Mouse (Mus musculus): ENCODE results near the gene Trmt10a. TPM values are rescaled to one million over a fixed set of nuclear protein-coding genes. Genes with fewer than 3 reads are reported as not detected.

Gene Trmt10a
- total RNA-seq, 4 experiments from 2014 or later: 2.9 to 9.7 (median 4.0) TPM

DNA sequence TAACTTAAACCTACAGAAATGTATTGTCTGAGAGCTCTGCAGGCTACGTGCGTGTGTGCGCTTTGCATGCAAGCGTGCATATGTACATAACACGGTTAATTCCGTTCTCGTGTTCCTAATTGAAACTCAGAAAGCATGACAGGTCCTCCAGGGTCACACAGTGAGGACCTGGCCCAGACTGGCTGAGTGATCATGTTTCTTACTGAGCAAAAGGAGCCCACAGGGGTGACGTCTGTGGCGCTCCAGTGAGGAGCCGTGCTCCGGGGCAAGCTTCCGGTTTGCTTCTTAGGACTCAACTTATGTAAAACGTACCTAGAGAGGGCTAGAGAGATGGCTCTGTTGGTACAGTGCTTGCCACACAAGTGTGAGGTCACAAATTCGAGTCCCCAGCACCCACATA, 53.8 kb downstream of the Trmt10a start:
- DNase-seq (ENCODE audit: low spot score in 2 of 2): no peak

DNA sequence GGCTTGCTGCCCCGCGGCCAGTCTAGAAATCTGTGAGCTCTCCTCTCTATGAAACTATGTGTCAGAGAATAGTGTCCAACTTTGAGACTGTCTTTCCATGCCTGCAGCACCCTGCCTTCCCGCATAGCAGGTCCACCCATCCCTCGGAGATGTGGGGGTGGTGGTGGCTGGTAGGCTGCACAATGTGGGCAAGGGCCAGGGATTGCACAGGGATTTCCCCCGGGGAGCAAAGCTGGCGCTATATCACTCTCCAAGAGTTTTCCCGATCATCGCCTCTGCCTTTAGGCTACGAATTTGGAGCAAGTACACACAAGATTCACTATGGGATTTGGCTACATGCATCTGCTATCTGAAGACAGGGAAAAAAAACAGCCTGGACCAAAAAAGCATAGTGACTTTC, 54.3 kb downstream of the Trmt10a start:
- DNase-seq (ENCODE audit: low spot score in 2 of 2): no peak

DNA sequence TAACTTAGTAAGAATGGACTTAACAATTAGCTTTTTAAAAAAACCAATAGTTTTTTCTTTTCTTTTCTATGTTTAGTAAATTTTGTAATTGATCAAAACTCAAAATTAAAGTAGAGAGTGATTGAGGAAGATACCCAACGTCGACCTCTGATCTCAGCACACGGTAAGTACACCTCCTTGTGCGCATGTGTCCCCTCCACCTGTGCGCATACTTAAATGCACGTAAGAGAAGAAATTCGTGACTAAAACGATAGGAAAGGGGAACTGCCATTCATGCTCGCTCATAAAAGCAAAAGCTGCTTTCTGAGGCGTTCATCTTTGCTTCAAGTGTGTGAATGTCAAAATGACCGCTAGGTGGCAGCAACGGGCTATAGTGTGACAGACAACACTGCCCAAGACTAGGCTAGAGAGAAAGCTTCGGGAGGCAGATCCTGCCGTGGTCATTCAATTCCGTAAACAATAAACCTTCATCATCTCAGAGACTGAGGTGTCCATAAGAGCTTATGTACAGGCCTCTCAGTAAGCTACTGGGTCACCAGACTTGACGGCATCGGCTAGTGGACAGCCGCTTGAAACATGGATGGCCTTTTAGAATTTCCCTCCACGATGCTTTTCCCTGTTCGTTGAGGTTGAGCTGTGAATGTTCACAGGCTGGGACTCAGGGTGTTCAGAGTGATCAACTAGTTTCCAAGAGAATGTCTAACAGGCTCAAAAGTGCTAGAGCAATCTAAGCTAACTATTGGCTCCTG, 54.9 kb downstream of the Trmt10a start:
- peak; percentile 75 to 93 for DNase-seq (ENCODE audit: low spot score in 2 of 2)

DNA sequence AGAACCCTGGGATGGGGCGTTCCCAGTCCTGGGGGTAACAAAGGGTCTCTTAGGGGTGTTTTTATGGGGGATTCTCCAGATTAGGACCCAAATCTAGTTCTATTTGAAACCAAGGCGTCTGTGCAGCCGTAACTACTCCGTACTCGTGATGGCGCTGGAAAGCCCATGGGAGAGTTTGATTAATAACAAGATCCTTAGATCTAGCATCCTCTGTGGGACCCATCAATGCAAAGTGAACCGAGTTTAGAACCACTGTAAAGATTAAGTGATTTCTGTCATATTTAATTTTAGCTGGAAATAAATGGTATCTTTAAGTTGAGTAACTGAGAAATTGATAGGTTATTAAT, 55.4 kb downstream of the Trmt10a start:
- no peak for DNase-seq (ENCODE audit: low spot score in 2 of 2)

DNA sequence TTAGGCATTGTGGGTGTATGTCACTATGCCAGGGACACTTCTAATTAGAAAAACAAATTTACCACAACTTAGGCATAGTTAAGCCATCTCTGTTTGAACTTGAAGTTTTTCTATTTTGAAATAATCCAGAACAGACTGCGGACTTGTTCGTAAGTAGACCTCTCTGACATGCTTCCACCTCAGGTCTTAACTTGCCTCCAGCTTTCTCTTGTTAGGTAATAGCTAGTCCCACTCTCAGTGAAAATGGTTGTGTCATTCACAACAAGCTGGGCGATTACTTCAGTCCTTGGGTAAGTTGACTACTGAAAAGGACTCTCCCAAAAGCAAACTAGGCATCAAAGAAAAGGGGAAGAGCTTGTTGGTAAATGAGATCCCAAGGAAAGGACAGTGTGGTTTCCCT, 65.6 kb downstream of the Trmt10a start:
- no peak for DNase-seq (ENCODE audit: low spot score in 2 of 2)

Other genes with a start within 250 kb of the Trmt10a start
- gene Lamtor3, start 224.9 kb upstream of the Trmt10a start, total RNA-seq (2022): 10 to 100 TPM; 60.2 to 72.0 (median 65.2) TPM
- gene Dapp1, start 161.9 kb upstream of the Trmt10a start, total RNA-seq (2022): 1 to 10 TPM; 5.3 to 8.4 (median 7.6) TPM
- 1 to 10 TPM; 1.2 to 2.3 (median 2.0) TPM for gene 1110002E22Rik, start 78.4 kb upstream of the Trmt10a start, total RNA-seq (2022)
- under 1 TPM in 1 of 4 experiments, not detected in 3; 0.22 TPM for gene Gm5105, start 76.1 kb upstream of the Trmt10a start, total RNA-seq (2022)
- 1 to 10 TPM; 6.5 to 9.3 (median 8.1) TPM for gene Mttp, start 1.5 kb downstream of the Trmt10a start, total RNA-seq (2022)
- not detected for gene 4930579F01Rik, start 50.4 kb downstream of the Trmt10a start, total RNA-seq (2022)
- gene Adh7, start 74.3 kb downstream of the Trmt10a start, total RNA-seq (2022): under 1 TPM in 3 of 4 experiments, not detected in 1; 0.13 to 0.27 (median 0.21) TPM
- gene Adh1, start 117.5 kb downstream of the Trmt10a start, total RNA-seq (2022): 1 to 10 TPM; 1.1 to 2.1 (median 1.8) TPM
- gene Adh6a, start 169.8 kb downstream of the Trmt10a start, total RNA-seq (2022): not detected
- not detected for gene Adh6b, start 198.3 kb downstream of the Trmt10a start, total RNA-seq (2022)

Measured in layer of hippocampus, adult 8-10 months (tissue).